Mouse (Mus musculus) liver, embryonic 11.5 days (tissue): ENCODE measurements around the gene Cd109. TPM values are rescaled to one million over a fixed set of nuclear protein-coding genes. Genes with fewer than 3 reads are reported as not detected.
A peak's percentile ranks its signal among the peaks of the same experiment; 100 is the strongest.

ENCODE experiments used
- ATAC-seq: fragments of 200-750 bp; cut with Nextera tagmentation; replicated peaks from 2 replicates; pipeline ENCODE4 v1.8.0; 2017; ENCODE audit warnings: moderate number of reproducible peaks, mild to moderate bottlenecking, moderate TSS enrichment, moderate library complexity; ENCODE audit not compliant: low FRiP score
- DNase-seq: peaks from one replicate; pipeline ENCODE4 v3.0.0-alpha.2; 2017; ENCODE audit warnings: low spot score
- H3K27ac ChIP-seq: fragments of 300-500 bp; sonication (generic); 2 replicates; pipeline ENCODE4 v1.5.1; 2014; ENCODE audit warnings: mild to moderate bottlenecking, low read depth, low read length, control low read depth
- H3K27me3 ChIP-seq: fragments of 300-500 bp; sonication (generic); replicated peaks from 2 replicates; pipeline ENCODE4 v1.6.1; 2014; ENCODE audit warnings: low read length, mixed read lengths; ENCODE audit not compliant: control insufficient read depth, insufficient read depth
- H3K36me3 ChIP-seq: fragments of 300-500 bp; sonication (generic); 2 replicates; pipeline ENCODE4 v1.6.1; 2014; ENCODE audit warnings: mild to moderate bottlenecking, low read length, moderate library complexity, mixed read lengths; ENCODE audit not compliant: control insufficient read depth, insufficient read depth
- H3K4me1 ChIP-seq: fragments of 300-500 bp; sonication (generic); replicated peaks from 2 replicates; pipeline ENCODE4 v1.6.1; 2014; ENCODE audit warnings: low read length, mixed read lengths; ENCODE audit not compliant: control insufficient read depth, insufficient read depth
- H3K4me2 ChIP-seq: fragments of 300-500 bp; sonication (generic); 2 replicates; pipeline ENCODE4 v1.6.1; 2014; ENCODE audit warnings: mild to moderate bottlenecking, control low read depth, moderate library complexity
- H3K4me3 ChIP-seq: fragments of 300-500 bp; sonication (generic); 2 replicates; pipeline ENCODE4 v1.5.1; 2014; ENCODE audit warnings: low read depth, low read length, control low read depth
- H3K9ac ChIP-seq: fragments of 300-500 bp; sonication (generic); 2 replicates; pipeline ENCODE4 v1.6.1; 2014; ENCODE audit warnings: low read depth, low read length, control low read depth
- H3K9me3 ChIP-seq: fragments of 300-500 bp; sonication (generic); 2 replicates; pipeline ENCODE4 v1.6.1; 2016; ENCODE audit warnings: low read length, inconsistent platforms, mixed read lengths; ENCODE audit not compliant: control insufficient read depth
- WGBS: fragments of 180-500 bp; shearing (Covaris S2); extraction: QIAGEN DNeasy Blood & Tissue Kit; methylation state at CpG from one replicate; pipeline ENCODE4 v1.1.7; 2014; 5-methylcytosine and 5-hydroxymethylcytosine counted together
- polyA plus RNA-seq: library from polyadenylated mRNA; unstranded; fragments of >200 nt; fragmentation: Nextera tagmentation; extraction: Ambion mirVana; gene quantifications from 2 replicates; pipeline ENCODE4 v1.2.1, GENCODE M21; 2014

The Cd109 gene
- polyA plus RNA-seq = 0.82 and 1.2 TPM in 2 replicates

- H3K36me3 ChIP-seq = no peaks in the 10 kb centered on the region
- WGBS = 1% methylated on average over 43 of the region's 43 CpGs
- no peak within 1 kb of the TSS for H3K27ac ChIP-seq
- no peaks in the 10 kb centered on the region for H3K9me3 ChIP-seq
- H3K4me3 ChIP-seq = peak within 1 kb of the TSS; percentile 47
- H3K9ac ChIP-seq = no peak within 1 kb of the TSS
- H3K4me1 ChIP-seq = no peaks in the 10 kb centered on the region
- peak; percentile 15; the same call in 1 of the 2 replicates for ATAC-seq
- H3K27me3 ChIP-seq = peaks cover 27% of the 10 kb centered on the region
- peak; percentile 61 for DNase-seq
- peak within 1 kb of the TSS; percentile 77 for H3K4me2 ChIP-seq
Observed at GRCm38 (mm10) chr9:78615401-78616021, at the start of gene Cd109. Gene Cd109 (plus strand): TSS chr9:78615546.

DNA sequence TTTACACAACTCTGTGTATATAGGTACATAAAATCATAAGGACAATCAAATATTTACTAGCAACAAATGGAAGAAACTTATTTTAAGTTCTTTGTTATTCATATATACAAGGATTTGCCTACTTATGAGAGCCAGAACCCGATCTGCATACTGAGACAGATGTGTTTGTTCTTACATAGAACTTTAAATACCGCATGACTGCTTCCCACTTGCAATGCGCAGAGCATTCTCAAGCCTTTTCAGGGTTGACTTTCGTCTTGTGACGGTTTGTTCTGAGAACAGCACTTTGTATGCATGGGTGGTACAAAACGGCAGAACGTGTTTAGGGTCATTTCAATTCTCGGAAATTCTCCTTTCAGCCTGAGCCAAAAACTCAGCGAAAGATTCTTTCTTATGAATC, 45.4 kb upstream of the Cd109 start:
- H3K9ac ChIP-seq = no peak overlapping the region
- H3K4me1 ChIP-seq = no peaks in the 10 kb centered on the region
- ATAC-seq (no peak), DNase-seq (no peak)
- H3K27me3 ChIP-seq = no peaks in the 10 kb centered on the region
- H3K4me3 ChIP-seq = no peak overlapping the region
- H3K9me3 ChIP-seq = no peaks in the 10 kb centered on the region
- no peak overlapping the region for H3K27ac ChIP-seq
- H3K4me2 ChIP-seq = no peak overlapping the region
- WGBS = 94% methylated on average over 9 of the region's 9 CpGs
- no peaks in the 10 kb centered on the region for H3K36me3 ChIP-seq

DNA sequence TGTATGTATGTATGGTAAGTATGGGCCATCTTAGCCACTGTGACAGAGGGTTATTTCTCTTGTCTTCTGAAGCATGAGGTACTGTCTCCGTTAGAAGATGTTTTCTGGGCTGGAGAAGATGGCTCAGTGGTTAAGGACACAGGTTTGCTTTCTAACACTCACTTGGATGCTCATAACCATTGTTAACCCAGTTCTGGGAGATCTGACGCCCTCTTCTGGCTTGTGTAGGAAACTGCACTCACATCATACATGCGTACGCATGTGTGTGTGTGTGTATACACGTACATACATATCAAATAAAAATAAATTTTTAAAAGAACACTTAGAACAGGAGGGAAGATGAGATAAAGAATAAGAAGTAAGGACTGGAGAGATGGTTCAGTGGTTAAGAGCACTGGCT, 38.9 kb upstream of the Cd109 start:
- no peak for DNase-seq
- no peak for ATAC-seq
- no peaks in the 10 kb centered on the region for H3K9me3 ChIP-seq
- H3K4me2 ChIP-seq = no peak overlapping the region
- no peak overlapping the region for H3K9ac ChIP-seq
- H3K4me3 ChIP-seq = no peak overlapping the region
- H3K27me3 ChIP-seq = no peaks in the 10 kb centered on the region
- WGBS = 87% methylated on average over 5 of the region's 5 CpGs
- H3K36me3 ChIP-seq = 0 out of 2 replicates have a peak, but pooled peaks cover 2% of the 10 kb centered on the region
- no peaks in the 10 kb centered on the region for H3K4me1 ChIP-seq
- H3K27ac ChIP-seq = no peak overlapping the region

- DNase-seq (no peak), ATAC-seq (no peak)
- 0 out of 2 replicates have a peak, but pooled peaks cover 2% of the 10 kb centered on the region for H3K36me3 ChIP-seq
- H3K4me2 ChIP-seq = no peak overlapping the region
- H3K9ac ChIP-seq = no peak overlapping the region
- no peaks in the 10 kb centered on the region for H3K9me3 ChIP-seq
- WGBS = 78% methylated on average over 7 of the region's 7 CpGs
- no peak overlapping the region for H3K27ac ChIP-seq
- no peak overlapping the region for H3K4me3 ChIP-seq
- no peaks in the 10 kb centered on the region; the same call in 1 of the 2 replicates for H3K4me1 ChIP-seq
- no peaks in the 10 kb centered on the region for H3K27me3 ChIP-seq
Observed at GRCm38 (mm10) chr9:78578824-78579223, 36.5 kb upstream of the Cd109 start.

GRCm38 (mm10) chr9:78579644-78580396, 35.5 kb upstream of the Cd109 start:
- Histone ChIP-seq H3K27me3 (no peaks in the 10 kb centered on the region), H3K36me3 (0 out of 2 replicates have a peak, but pooled peaks cover 2% of the 10 kb centered on the region), H3K4me1 (peaks cover 3% of the 10 kb centered on the region; the same call in 1 of the 2 replicates), H3K4me3 (no peak overlapping the region), H3K9me3 (no peaks in the 10 kb centered on the region), H3K9ac (no peak overlapping the region), H3K27ac (no peak overlapping the region), H3K4me2 (no peak overlapping the region)
- DNase-seq (no peak), ATAC-seq (no peak)
- 74% methylated on average over 10 of the region's 10 CpGs for WGBS

GRCm38 (mm10) chr9:78587218-78587883, 28.0 kb upstream of the Cd109 start:
- Histone ChIP-seq H3K27me3 (no peaks in the 10 kb centered on the region), H3K4me3 (peak overlapping the region; percentile 77), H3K4me1 (peaks cover 10% of the 10 kb centered on the region; the same call in 1 of the 2 replicates), H3K4me2 (peak overlapping the region; percentile 65), H3K36me3 (no peaks in the 10 kb centered on the region), H3K27ac (0 out of 2 replicates have a peak overlapping the region, but pooled peaks have one; percentile 37), H3K9ac (peak overlapping the region; percentile 73), H3K9me3 (no peaks in the 10 kb centered on the region)
- DNase-seq (no peak), ATAC-seq (peak; percentile 49; the same call in 1 of the 2 replicates)
- under 1% methylated on average over 31 of the region's 31 CpGs for WGBS

- Histone ChIP-seq H3K9ac (peak within 1 kb of the TSS; percentile 73), H3K4me2 (peak within 1 kb of the TSS; percentile 65), H3K27me3 (no peaks in the 10 kb centered on the region), H3K36me3 (no peaks in the 10 kb centered on the region), H3K9me3 (no peaks in the 10 kb centered on the region), H3K27ac (0 out of 2 replicates have a peak within 1 kb of the TSS, but pooled peaks have one; percentile 37), H3K4me3 (peak within 1 kb of the TSS; percentile 77), H3K4me1 (peaks cover 10% of the 10 kb centered on the region; the same call in 1 of the 2 replicates)
- peak; percentile 97 for ATAC-seq
- DNase-seq = peak; percentile 96
- WGBS = under 1% methylated on average over 27 of the region's 27 CpGs
Observed at GRCm38 (mm10) chr9:78587914-78588313, 27.4 kb upstream of the Cd109 start, which contains the start of gene Slc17a5. Gene Slc17a5 (minus strand): TSS chr9:78588041.

DNA sequence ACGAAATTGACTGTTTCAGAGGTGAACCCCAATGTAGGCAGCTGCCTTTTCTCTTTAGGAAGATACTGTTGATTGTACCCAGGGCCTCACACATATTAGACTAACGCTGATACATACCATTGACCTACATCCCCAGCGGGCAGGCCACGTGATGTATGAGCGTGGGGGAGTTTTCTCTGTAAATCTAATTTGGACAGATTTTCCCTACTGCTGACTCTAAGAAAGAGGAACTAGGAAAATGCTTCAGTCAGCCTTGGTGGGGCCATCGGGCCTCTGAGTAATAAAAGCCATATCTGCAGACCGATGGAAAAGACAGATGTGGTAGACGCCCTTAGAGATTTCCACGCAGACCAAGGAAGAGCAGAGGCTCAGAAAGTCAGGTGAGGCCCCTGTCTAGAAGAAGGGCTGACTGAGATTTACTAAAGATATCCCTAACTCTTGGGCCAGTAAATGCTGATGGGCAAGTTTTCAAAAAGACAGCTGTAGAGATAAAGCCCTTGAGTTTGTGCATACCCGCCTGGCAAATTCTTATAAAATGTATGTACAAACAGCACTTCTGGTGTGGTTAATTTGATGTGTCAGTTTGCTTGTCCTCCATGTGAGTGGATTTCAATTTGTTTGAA, 26.8 kb upstream of the Cd109 start:
- DNase-seq (no peak), ATAC-seq (peak; percentile 13; the same call in 1 of the 2 replicates)
- H3K9ac ChIP-seq = 0 out of 2 replicates have a peak overlapping the region, but pooled peaks have one; percentile 15
- H3K9me3 ChIP-seq = no peaks in the 10 kb centered on the region
- H3K4me2 ChIP-seq = peak overlapping the region; percentile 65
- peaks cover 10% of the 10 kb centered on the region; the same call in 1 of the 2 replicates for H3K4me1 ChIP-seq
- H3K27ac ChIP-seq = no peak overlapping the region
- 41% methylated on average over 10 of the region's 10 CpGs for WGBS
- H3K36me3 ChIP-seq = no peaks in the 10 kb centered on the region
- H3K4me3 ChIP-seq = peak overlapping the region; percentile 77
- H3K27me3 ChIP-seq = no peaks in the 10 kb centered on the region
